Mouse (Mus musculus): ENCODE results near the gene Gm11444.

Gene Gm11444

DNA sequence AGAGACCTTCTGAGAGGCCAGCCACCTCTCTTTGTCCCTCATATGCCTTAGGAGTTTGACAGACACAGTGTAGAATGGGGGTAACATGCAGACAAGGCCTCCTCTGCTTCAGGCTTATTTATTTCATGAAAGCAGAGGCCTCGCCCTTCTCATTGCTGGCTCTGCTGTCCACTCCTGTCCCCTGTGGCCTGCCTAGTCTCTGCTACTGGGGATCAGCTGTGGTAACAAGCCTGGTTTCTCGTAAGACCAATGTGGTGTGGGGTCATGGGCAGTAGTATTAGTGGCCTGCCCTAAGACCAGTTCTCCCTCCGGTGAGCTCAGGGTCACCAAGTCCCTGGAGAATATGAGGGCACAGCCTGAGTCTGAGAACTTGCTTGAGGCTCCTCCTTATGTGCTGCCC lies 29.2 kb downstream of the Gm11444 start:
- in situ Hi-C loops (cut with MboI, MseI), result loop anchor here (10.0 kb wide), 1 partner anchor 296 kb away; no protein-coding TSS in a partner anchor

DNA sequence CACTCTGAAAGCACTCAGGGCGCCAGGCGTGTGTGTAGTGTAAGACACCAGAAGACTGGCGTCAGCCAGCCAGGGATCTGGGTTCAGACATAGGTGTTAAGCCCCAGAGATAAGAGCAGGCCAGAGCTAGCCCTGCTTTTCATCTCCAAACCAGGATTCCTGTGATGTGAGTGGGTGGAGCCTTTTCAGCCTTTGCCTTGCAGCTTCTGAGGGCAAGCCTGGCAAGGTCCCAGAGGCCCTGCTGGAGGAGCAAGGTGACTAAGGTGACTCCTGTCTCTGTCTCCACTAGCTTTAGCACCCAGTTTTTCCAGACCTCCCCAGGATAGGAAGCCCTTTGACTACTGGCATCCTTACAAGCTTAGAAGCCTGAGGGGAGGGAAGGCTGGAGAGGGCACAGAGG lies 31.7 kb downstream of the Gm11444 start:
- in situ Hi-C loops (cut with MboI, MseI), result no loop called here

DNA sequence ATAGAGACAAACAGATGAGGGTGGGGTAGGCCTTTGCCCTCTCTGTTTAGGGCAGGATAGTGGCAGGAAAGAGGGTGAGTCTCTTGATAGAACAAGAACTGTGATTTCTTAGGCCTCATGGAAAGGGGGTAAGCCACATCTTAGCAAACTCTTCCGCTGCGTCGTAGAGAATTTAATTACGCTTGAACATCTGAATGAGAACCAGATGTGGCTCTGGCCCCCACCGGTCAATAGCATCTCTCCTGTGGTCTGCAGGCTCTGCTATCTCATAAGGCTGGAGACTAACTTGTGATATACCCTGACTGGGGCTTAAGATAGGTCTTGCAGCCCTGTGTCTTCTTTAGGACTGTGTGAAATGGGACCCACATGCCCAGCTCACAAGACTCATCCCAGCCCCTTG lies 33.7 kb downstream of the Gm11444 start:
- in situ Hi-C loops (cut with MboI, MseI), result no loop called here

DNA sequence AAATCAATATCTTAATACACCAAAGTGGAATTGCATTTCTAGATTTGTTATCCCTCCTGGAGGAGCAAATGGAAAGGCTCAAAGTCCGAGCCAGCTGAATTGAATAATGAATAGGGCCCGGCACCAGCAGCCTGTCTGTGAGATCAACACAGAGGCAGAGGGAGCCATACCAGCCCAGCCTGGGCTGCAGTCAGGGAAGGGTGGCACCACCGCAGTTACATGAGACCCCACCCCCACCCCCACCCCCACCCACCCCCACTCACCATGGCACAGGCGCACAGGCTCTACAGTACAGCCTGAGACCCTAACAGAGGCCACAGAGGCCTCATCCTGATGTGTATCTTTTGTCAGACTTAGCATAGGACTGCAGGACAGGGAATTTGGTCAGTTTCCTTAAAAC lies 35.5 kb downstream of the Gm11444 start:
- in situ Hi-C loops (cut with MboI, MseI), result no loop called here

DNA sequence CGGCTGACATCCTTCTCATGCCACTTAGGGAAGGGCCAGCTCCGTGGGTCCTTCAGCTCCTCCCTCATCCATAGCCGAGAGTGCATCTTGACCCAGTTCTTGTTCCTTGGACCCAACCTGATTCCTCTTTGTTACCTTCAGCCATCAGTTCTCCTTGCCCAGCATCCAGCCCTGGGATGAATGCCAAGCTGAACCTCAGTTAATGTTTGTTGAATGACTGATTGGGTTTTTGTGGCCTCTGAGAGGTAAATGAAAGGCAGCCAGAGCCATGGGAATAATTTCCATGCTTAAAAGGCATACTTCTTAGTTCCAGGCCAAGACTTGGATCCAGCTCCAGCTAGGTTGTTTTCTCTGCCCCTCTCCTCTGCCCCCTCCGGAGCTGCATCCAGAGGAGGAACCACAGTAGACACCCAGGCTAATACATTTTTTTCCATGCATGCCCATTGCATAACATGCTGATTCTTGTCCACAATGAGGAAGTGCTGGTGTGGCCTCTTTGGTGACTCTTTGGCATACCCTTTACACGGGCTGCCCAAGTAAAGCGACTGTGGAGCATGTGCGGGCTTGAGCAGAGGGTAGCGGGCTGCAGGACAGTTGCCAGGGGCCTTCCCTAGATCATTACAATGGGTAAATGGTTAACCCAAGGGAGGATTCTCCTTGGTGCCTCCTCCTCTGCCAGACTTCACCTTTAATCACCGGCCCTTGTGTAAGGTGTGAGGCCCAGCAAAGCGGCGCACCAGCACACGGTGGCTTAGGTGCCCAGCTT lies 37.7 kb downstream of the Gm11444 start:
- in situ Hi-C loops (cut with MboI, MseI), result no loop called here

DNA sequence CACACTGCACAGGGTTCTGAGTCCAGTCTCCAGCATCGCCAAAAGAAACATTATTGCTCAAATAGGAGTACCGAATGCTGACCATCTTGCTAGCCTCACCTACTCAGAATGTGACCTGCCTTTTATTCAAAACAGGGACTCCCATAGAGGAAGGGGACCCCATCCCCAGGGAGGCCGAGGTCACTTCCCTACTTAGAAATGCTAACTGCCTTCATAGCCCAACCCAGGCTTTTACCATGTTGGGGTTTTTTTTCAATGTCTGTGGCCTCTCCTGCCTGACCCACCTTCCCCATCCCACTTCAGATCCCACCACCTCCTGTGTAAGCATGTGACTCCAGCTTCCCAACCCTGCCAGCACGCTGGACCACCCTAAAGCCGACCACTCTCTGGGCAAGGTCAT lies 38.5 kb downstream of the Gm11444 start:
- in situ Hi-C loops (cut with MboI, MseI), result no loop called here

DNA sequence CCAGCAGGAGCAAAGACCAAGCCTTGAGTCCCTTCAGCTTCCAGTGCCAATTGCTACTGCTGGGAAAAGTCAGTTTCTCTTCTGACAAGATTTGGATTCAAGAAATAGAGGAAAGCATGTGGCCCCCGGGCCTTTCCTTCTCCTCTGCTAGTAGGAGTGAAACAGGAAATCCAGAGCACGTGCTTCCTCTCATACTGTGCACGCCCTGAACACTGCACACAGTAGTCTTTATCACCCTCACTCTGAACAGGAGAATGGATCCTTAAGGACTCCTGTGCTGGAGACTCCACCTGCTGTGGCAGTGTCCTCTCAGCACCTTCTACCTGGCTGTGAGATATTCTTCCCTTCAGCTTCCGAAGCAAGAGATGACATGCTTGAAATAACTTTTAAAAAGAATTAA lies 38.9 kb downstream of the Gm11444 start:
- in situ Hi-C loops (cut with MboI, MseI), result no loop called here

DNA sequence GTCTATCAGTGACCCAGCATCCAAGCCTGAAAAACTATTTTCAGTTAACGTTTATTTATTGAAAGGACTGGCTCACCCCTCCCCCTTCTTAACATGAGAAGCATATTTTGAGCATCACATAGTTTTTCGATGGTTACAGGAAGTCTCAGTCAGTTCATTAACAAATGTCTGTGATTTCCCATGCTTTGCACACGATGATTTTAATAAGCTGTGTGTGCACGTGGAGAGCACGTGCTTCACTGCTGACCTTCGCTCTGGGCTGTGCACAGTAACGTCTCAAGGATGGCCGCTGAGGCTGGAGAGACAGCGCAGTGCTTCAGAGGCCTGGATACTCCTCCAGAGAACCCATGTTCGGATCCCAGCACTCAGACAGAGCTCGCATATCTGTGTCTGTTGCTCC lies 42.8 kb downstream of the Gm11444 start:
- in situ Hi-C loops (cut with MboI, MseI), result no loop called here

DNA sequence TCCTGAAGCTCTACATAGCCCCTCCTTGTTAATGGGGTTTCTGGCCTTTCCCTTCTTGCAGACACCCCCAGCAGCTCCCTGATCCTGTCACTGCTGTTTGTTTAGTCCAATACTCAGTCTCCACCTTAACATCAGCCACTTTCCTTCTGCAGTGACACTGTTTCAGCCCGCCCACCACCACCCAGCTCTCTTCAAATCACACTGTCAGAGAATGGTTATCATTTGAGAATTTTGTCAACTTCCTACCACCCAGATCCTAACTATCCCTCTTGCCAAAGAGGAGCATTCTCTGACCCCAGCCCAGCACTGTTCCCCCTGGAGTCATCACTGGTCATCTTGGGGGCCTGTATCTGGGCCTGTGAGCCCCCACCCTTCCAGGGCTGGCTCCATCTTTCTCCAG lies 44.4 kb downstream of the Gm11444 start:
- in situ Hi-C loops (cut with MboI, MseI), result no loop called here

DNA sequence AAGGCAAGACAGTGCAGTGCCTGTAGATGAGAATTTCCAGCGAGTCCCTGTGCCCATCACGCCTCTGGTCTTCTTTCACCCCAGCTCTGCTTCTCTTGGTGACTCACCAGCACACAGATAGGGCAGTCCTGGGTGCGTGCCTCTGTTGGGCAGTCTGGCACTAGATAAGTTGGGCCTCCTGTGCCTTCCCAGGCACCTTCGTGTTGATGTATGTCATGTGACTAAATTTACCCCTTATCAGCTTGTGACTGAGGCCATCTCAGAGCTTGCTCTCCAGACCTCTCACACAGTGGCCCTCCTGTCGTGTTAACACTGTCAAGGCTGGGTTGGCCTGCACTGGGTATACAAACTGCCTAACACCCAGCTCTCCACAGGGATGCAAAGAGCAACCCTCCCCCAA lies 46.1 kb downstream of the Gm11444 start:
- in situ Hi-C loops (cut with MboI, MseI), result no loop called here

DNA sequence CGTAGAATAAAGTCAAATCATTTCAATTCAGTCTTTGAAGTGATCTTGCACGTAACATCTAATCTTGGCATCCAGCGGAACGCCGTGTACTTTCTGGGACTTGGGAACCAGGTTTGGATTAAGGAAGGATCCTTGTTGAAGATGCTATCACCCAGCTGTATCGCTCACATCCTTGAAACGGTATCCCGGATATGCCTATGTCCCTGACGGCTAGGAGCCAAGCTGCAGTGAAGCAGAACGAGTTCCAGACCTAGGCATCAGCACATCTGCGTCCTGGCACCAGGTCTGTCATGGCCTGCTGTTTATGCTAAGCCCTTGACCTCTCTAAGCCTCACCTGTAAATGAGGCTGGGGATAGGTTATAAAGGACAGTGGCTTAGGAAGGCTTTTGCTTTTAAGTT lies 49.8 kb downstream of the Gm11444 start:
- in situ Hi-C loops (cut with MboI, MseI), result no loop called here

DNA sequence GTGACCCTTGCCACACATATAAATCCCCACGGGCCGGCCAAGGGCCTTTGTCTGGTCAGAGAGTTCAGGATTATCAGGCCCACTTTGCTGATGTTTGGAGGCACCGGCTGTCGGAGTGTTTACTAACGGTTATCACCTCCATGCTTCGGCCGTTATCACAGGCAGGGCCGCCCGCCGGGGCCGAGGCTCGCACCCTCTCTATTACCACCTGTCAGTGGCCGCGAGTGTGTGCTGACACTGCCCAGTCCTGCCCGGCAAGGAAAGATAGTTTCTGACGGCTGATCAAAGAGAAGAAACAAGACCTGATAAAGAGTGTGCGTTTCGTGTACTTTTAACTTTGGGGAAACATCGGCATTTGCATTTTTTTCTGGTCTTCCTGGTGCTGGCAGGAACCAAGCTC lies 50.3 kb downstream of the Gm11444 start:
- in situ Hi-C loops (cut with MboI, MseI), result no loop called here

DNA sequence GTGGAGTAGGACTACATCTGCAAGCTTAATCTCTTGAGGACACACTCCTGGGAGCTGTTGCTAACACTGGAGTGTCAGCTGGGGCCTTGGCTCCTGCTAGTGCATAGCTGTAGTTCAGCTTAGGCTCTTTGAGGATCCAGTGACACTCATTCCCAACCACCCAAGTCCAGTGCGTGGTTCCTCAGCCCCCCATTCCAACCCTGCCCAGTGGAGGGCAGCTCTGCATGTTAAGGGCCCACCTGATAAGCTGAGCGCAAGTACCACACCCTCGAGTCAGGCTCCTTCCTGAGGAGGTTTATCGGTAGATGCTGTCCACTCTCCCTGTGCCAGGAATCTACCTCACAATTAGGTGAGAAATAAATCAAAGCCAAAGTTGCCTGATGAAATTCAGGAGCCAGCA lies 50.7 kb downstream of the Gm11444 start:
- in situ Hi-C loops (cut with MboI, MseI), result no loop called here
